24 mouse cellular contexts compared by ENCODE assay signal in genomic region chr11:76320475-76320874, GRCm38 (mm10).
DNase-seq lines count a peak whose midpoint lies in the region; ATAC-seq and TF ChIP-seq lines count a peak whose summit lies in the region.
"Had no signal": no experiment of that assay in that cellular context is flagged by ENCODE, and none has a peak within 500 bp of the region (broad histone marks: within the 10 kb centered on the region; RNA-seq: fewer than 3 reads in every experiment).

No protein-coding gene starts in this region.

- ATAC-seq in lung, embryonic 16.5 days (ENCODE audit: low read depth): peak; percentile 52; the same call in 1 of the 2 replicates
- no peak for ATAC-seq in limb, embryonic 12.5 days (ENCODE audit: insufficient number of reproducible peaks, insufficient read depth, low FRiP score, low TSS enrichment, low read depth)
- no peak for ATAC-seq in liver, postnatal 0 days
- ATAC-seq: CD4-positive, CD25-positive, alpha-beta regulatory T cell, adult 4 months; forebrain, embryonic 16.5 days; hindbrain, postnatal 0 days; intestine, embryonic 15.5 days; Patski had no signal

- H3K4me3 ChIP-seq in heart, adult 2 months: no peak overlapping the region
- H3K4me3 ChIP-seq in lung, embryonic 16.5 days (ENCODE audit: low read length): no peak overlapping the region
- H3K4me3 ChIP-seq in ES-E14 (ENCODE audit: insufficient read depth in 1 of 2, low read depth in 1 of 2, low read length in 2 of 2, poor library complexity in 1 of 2, severe bottlenecking in 1 of 2): no peak overlapping the region
- H3K4me3 ChIP-seq in limb, embryonic 12.5 days (replicated peaks): no peak overlapping the region
- H3K4me3 ChIP-seq in liver, postnatal 0 days (ENCODE audit: low read depth, low read length): no peak overlapping the region
- H3K4me3 ChIP-seq: heart, embryonic 13.5 days; intestine, embryonic 15.5 days; megakaryocyte, embryonic 14.5 days; midbrain, embryonic 12.5 days had no signal

- TF ChIP-seq EP300 in heart, adult 2 months (IDR thresholded peaks at IDR 0.05; ENCODE audit: insufficient read depth, low read depth, low read length): no peak
- no peak for TF ChIP-seq EP300 in liver, postnatal 0 days (IDR thresholded peaks at IDR 0.05; ENCODE audit: low read depth)

- H3K79me2 ChIP-seq in heart, adult 2 months (replicated peaks; ENCODE audit: control insufficient read depth, insufficient read depth, low read length): peaks cover under 1% of the 10 kb centered on the region; the same call in 1 of the 2 replicates

- no peak for DNase-seq in heart, adult 2 months
- no peak for DNase-seq in heart, adult 11 months
- no peak for DNase-seq in lung, postnatal 25 days (ENCODE audit: low spot score)
- DNase-seq in ES-E14 (ENCODE audit: low read depth, low spot score): no peak
- no peak for DNase-seq in urinary bladder, postnatal 36 days (ENCODE audit: low spot score in 2 of 2)
- no peak for DNase-seq in liver, postnatal 0 days
- DNase-seq: adrenal gland, postnatal 10 days; cerebellum, adult 11 months; cerebellum, adult 9-11 months; heart, postnatal 10 days; liver; thymus, adult 2 months; thymus, postnatal 4 days had no signal

- TF ChIP-seq POLR2A in heart, adult 2 months (IDR thresholded peaks at IDR 0.05; ENCODE audit: insufficient read depth, low read depth, low read length): no peak

- H3K27me3 ChIP-seq in heart, adult 2 months (ENCODE audit: control insufficient read depth, insufficient read depth, low read length): no peaks in the 10 kb centered on the region
- no peaks in the 10 kb centered on the region for H3K27me3 ChIP-seq in lung, embryonic 16.5 days (ENCODE audit: control insufficient read depth, insufficient read depth, low read depth, low read length)
- no peaks in the 10 kb centered on the region for H3K27me3 ChIP-seq in limb, embryonic 12.5 days
- no peaks in the 10 kb centered on the region for H3K27me3 ChIP-seq in liver, postnatal 0 days (ENCODE audit: insufficient read depth, low read length)
- H3K27me3 ChIP-seq: heart, embryonic 13.5 days; intestine, embryonic 15.5 days; midbrain, embryonic 12.5 days; Patski had no signal

- in situ Hi-C loops in ES-E14 (cut with MboI; ENCODE audit: low sequenced_read_pairs in 2 of 2, unreplicated experiment in 2 of 2): no loop called here

- WGBS in heart, adult 2 months: 77% methylated on average over 9 of the region's 9 CpGs
- WGBS in lung, embryonic 16.5 days: 57% methylated on average over 9 of the region's 9 CpGs
- 89% methylated on average over 9 of the region's 9 CpGs for WGBS in limb, embryonic 12.5 days
- WGBS in liver, postnatal 0 days (ENCODE audit: insufficient replicate concordance): 88% methylated on average over 9 of the region's 9 CpGs

- no peaks in the 10 kb centered on the region for H3K9me3 ChIP-seq in lung, embryonic 16.5 days (ENCODE audit: control insufficient read depth, low read length)
- H3K9me3 ChIP-seq in ES-E14 (ENCODE audit: control insufficient read depth, insufficient read depth, low read depth, low read length): no peaks in the 10 kb centered on the region
- 0 out of 2 replicates have a peak, but pooled peaks cover 4% of the 10 kb centered on the region for H3K9me3 ChIP-seq in limb, embryonic 12.5 days
- no peaks in the 10 kb centered on the region for H3K9me3 ChIP-seq in liver, postnatal 0 days (ENCODE audit: low read length)
- H3K9me3 ChIP-seq: intestine, embryonic 15.5 days; midbrain, embryonic 12.5 days had no signal

- H3K4me1 ChIP-seq in heart, adult 2 months (ENCODE audit: control insufficient read depth, insufficient read depth, low read length): peaks cover 31% of the 10 kb centered on the region
- peaks cover 20% of the 10 kb centered on the region for H3K4me1 ChIP-seq in lung, embryonic 16.5 days (replicated peaks; ENCODE audit: control insufficient read depth, insufficient read depth, low read length)
- H3K4me1 ChIP-seq in ES-E14 (ENCODE audit: control insufficient read depth in 2 of 2, insufficient read depth in 2 of 2, low read length in 2 of 2, poor library complexity in 1 of 2): peaks cover 9 to 46% of the 10 kb centered on the region in 2 experiments
- H3K4me1 ChIP-seq in limb, embryonic 12.5 days (replicated peaks): peaks cover 53% of the 10 kb centered on the region
- H3K4me1 ChIP-seq in liver, postnatal 0 days (ENCODE audit: insufficient read depth): no peaks in the 10 kb centered on the region

- no peaks in the 10 kb centered on the region for H3K36me3 ChIP-seq in heart, adult 2 months (ENCODE audit: control insufficient read depth, insufficient read depth, low read length)
- no peaks in the 10 kb centered on the region for H3K36me3 ChIP-seq in lung, embryonic 16.5 days (ENCODE audit: control insufficient read depth, insufficient read depth, low read length)
- H3K36me3 ChIP-seq in ES-E14 (ENCODE audit: control insufficient read depth, insufficient read depth, low read length, poor library complexity, severe bottlenecking): no peaks in the 10 kb centered on the region
- H3K36me3 ChIP-seq in limb, embryonic 12.5 days: 0 out of 2 replicates have a peak, but pooled peaks cover 6% of the 10 kb centered on the region
- H3K36me3 ChIP-seq in liver, postnatal 0 days (replicated peaks; ENCODE audit: insufficient read depth, low read length): no peaks in the 10 kb centered on the region
- H3K36me3 ChIP-seq: heart, embryonic 13.5 days; intestine, embryonic 15.5 days; midbrain, embryonic 12.5 days had no signal

- H3K4me2 ChIP-seq in lung, embryonic 16.5 days (ENCODE audit: low read depth, low read length): no peak overlapping the region
- H3K4me2 ChIP-seq in limb, embryonic 12.5 days: no peak overlapping the region
- H3K4me2 ChIP-seq in liver, postnatal 0 days (ENCODE audit: low read depth, low read length): no peak overlapping the region
- H3K4me2 ChIP-seq: heart, embryonic 13.5 days; intestine, embryonic 15.5 days; midbrain, embryonic 12.5 days had no signal

- TF ChIP-seq CTCF in heart, adult 2 months (IDR thresholded peaks at IDR 0.05): no peak
- TF ChIP-seq CTCF in liver, postnatal 0 days (IDR thresholded peaks at IDR 0.05; ENCODE audit: low read depth): no peak

- peak overlapping the region; percentile 86 for H3K27ac ChIP-seq in heart, adult 2 months
- H3K27ac ChIP-seq in lung, embryonic 16.5 days (ENCODE audit: low read length): no peak overlapping the region
- H3K27ac ChIP-seq in ES-E14 (ENCODE audit: insufficient read depth, low read depth, low read length, poor library complexity, severe bottlenecking): peak overlapping the region; percentile 82
- H3K27ac ChIP-seq in limb, embryonic 12.5 days: peak overlapping the region; percentile 45; the same call in 1 of the 2 replicates
- H3K27ac ChIP-seq in liver, postnatal 0 days (ENCODE audit: low read depth): no peak overlapping the region
- H3K27ac ChIP-seq: heart, embryonic 13.5 days; hindbrain, postnatal 0 days; intestine, embryonic 15.5 days; liver, embryonic 14.5 days; midbrain, embryonic 12.5 days had no signal

- intact Hi-C loops in heart, adult 2 months (cut with DNase I): no loop called here

- H3K9ac ChIP-seq in heart, adult 2 months (ENCODE audit: low read depth, low read length): no peak overlapping the region
- no peak overlapping the region for H3K9ac ChIP-seq in lung, embryonic 16.5 days (ENCODE audit: low read length)
- peak overlapping the region; percentile 14; the same call in 1 of the 2 replicates for H3K9ac ChIP-seq in ES-E14 (ENCODE audit: insufficient read depth, low read depth, low read length, poor library complexity, severe bottlenecking)
- H3K9ac ChIP-seq in limb, embryonic 12.5 days (replicated peaks): no peak overlapping the region
- H3K9ac ChIP-seq in liver, postnatal 0 days (replicated peaks): no peak overlapping the region
- H3K9ac ChIP-seq: heart, embryonic 13.5 days; intestine, embryonic 15.5 days; liver, embryonic 14.5 days; midbrain, embryonic 12.5 days had no signal

TF ChIP-seq in ES-E14, 5 proteins besides CTCF, POLR2A, EP300 and RAD21:
- no peak for TF ChIP-seq ZC3H11A (IDR thresholded peaks at IDR 0.05; ENCODE audit: borderline replicate concordance, low read depth, low read length)
- no peak for TF ChIP-seq CHD2 (IDR thresholded peaks at IDR 0.05; ENCODE audit: low read depth, low read length)
- no peak for TF ChIP-seq MAFK (IDR thresholded peaks at IDR 0.05; ENCODE audit: insufficient read depth, low read depth, low read length)
- no peak for TF ChIP-seq ZNF384 (IDR thresholded peaks at IDR 0.05; ENCODE audit: low read depth, low read length)
- TF ChIP-seq HCFC1 (IDR thresholded peaks at IDR 0.05; ENCODE audit: borderline replicate concordance, insufficient read depth, low read length): no peak

Comparison
In these comparisons a context has a peak if more than half of its experiments do, and no peak if none do; other contexts are left out.
1. H3K27ac ChIP-seq: peak in heart, adult 2 months (single experiment), ES-E14 (single experiment) and limb, embryonic 12.5 days (single experiment); none in lung, embryonic 16.5 days (single experiment) and liver, postnatal 0 days (single experiment).